Mouse (Mus musculus): ENCODE data around the gene Fus. TPM values are rescaled to one million over a fixed set of nuclear protein-coding genes. Genes with fewer than 3 reads are reported as not detected.
A peak's percentile ranks its signal among the peaks of the same experiment; 100 is the strongest.

Gene Fus
- total and polyA plus RNA-seq, 2 experiments = 28.6 to 102 TPM

DNA sequence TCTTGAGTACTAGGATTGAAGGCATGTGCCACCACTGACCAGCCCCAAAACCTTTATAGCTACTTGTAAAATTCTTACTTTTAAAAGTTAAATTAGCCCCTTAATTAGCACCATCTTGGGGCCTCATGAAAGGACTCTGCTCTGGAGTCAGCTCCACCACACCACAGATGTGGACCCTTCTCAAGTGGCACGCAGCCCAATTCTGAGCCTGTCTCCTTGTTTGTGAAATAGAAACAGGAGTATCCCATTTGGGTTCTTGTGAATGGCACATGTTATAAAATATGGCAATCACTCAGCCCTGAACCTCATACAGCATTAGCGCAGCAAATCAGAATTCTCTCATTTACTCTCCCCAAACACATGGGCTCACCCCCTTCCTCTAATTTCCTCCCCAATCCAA lies 11.6 kb downstream of the Fus start:
- Histone ChIP-seq H3K27ac (replicated peaks; ENCODE audit: insufficient read depth, low read depth, low read length) (no peak overlapping the region), H3K4me1 (ENCODE audit: control insufficient read depth, insufficient read depth, low read length) (no peaks in the 10 kb centered on the region; the same call in 1 of the 2 replicates), H3K9ac (ENCODE audit: low read depth, low read length) (no peak overlapping the region), H3K4me3 (ENCODE audit: insufficient read depth, low read depth, low read length) (no peak overlapping the region), H3K79me2 (ENCODE audit: control insufficient read depth, insufficient read depth, low read length) (0 out of 2 replicates have a peak, but pooled peaks cover 2% of the 10 kb centered on the region), H3K27me3 (ENCODE audit: control insufficient read depth, insufficient read depth, low read length) (no peaks in the 10 kb centered on the region), H3K36me3 (ENCODE audit: control insufficient read depth, insufficient read depth, low read length) (peaks cover 90% of the 10 kb centered on the region)
- WGBS = 95% methylated on average over 2 of the region's 2 CpGs
- TF ChIP-seq POLR2A (IDR thresholded peaks at IDR 0.05; ENCODE audit: extremely low read depth, insufficient read depth, low read length) (no peak), CTCF (IDR thresholded peaks at IDR 0.05; ENCODE audit: low read depth, low read length) (no peak)
- no peak for DNase-seq (ENCODE audit: extremely low read depth, low read depth, low spot score)

- no peak overlapping the region for H3K27ac ChIP-seq (replicated peaks; ENCODE audit: insufficient read depth, low read depth, low read length)
- TF ChIP-seq CTCF (IDR thresholded peaks at IDR 0.05; ENCODE audit: low read depth, low read length) = no peak
- no peak overlapping the region for H3K4me3 ChIP-seq (ENCODE audit: insufficient read depth, low read depth, low read length)
- no peak for DNase-seq (ENCODE audit: extremely low read depth, low read depth, low spot score)
- peaks cover 90% of the 10 kb centered on the region for H3K36me3 ChIP-seq (ENCODE audit: control insufficient read depth, insufficient read depth, low read length)
- no peaks in the 10 kb centered on the region for H3K4me1 ChIP-seq (ENCODE audit: control insufficient read depth, insufficient read depth, low read length)
- H3K79me2 ChIP-seq (ENCODE audit: control insufficient read depth, insufficient read depth, low read length) = no peaks in the 10 kb centered on the region
- no peaks in the 10 kb centered on the region for H3K27me3 ChIP-seq (ENCODE audit: control insufficient read depth, insufficient read depth, low read length)
- no peak overlapping the region for H3K9ac ChIP-seq (ENCODE audit: low read depth, low read length)
- WGBS = 89% methylated on average over 3 of the region's 3 CpGs
Measured at GRCm38 (mm10) chr7:127980606-127981005, 13.3 kb downstream of the Fus start.

GRCm38 (mm10) chr7:127988904-127989303 lies 21.6 kb downstream of the Fus start:
- 82% methylated on average over 1 of the region's 1 CpGs for WGBS
- TF ChIP-seq CTCF (IDR thresholded peaks at IDR 0.05; ENCODE audit: low read depth, low read length) (no peak), POLR2A (IDR thresholded peaks at IDR 0.05; ENCODE audit: extremely low read depth, insufficient read depth, low read length) (no peak)
- H3K9ac ChIP-seq (ENCODE audit: low read depth, low read length) = no peak overlapping the region

GRCm38 (mm10) chr7:127991643-127992487 lies 24.6 kb downstream of the Fus start:
- no peak overlapping the region for H3K27ac ChIP-seq (replicated peaks; ENCODE audit: insufficient read depth, low read depth, low read length)

More at GRCm38 (mm10) chr7:127988904-127989303, 21.6 kb downstream of the Fus start:
- Histone ChIP-seq H3K36me3 (ENCODE audit: control insufficient read depth, insufficient read depth, low read length) (peaks cover 36% of the 10 kb centered on the region), H3K4me1 (ENCODE audit: control insufficient read depth, insufficient read depth, low read length) (peaks cover 8% of the 10 kb centered on the region), H3K27ac (replicated peaks; ENCODE audit: insufficient read depth, low read depth, low read length) (no peak overlapping the region), H3K79me2 (ENCODE audit: control insufficient read depth, insufficient read depth, low read length) (no peaks in the 10 kb centered on the region), H3K4me3 (ENCODE audit: insufficient read depth, low read depth, low read length) (no peak overlapping the region), H3K27me3 (ENCODE audit: control insufficient read depth, insufficient read depth, low read length) (no peaks in the 10 kb centered on the region)
- no peak for DNase-seq (ENCODE audit: extremely low read depth, low read depth, low spot score)

DNA sequence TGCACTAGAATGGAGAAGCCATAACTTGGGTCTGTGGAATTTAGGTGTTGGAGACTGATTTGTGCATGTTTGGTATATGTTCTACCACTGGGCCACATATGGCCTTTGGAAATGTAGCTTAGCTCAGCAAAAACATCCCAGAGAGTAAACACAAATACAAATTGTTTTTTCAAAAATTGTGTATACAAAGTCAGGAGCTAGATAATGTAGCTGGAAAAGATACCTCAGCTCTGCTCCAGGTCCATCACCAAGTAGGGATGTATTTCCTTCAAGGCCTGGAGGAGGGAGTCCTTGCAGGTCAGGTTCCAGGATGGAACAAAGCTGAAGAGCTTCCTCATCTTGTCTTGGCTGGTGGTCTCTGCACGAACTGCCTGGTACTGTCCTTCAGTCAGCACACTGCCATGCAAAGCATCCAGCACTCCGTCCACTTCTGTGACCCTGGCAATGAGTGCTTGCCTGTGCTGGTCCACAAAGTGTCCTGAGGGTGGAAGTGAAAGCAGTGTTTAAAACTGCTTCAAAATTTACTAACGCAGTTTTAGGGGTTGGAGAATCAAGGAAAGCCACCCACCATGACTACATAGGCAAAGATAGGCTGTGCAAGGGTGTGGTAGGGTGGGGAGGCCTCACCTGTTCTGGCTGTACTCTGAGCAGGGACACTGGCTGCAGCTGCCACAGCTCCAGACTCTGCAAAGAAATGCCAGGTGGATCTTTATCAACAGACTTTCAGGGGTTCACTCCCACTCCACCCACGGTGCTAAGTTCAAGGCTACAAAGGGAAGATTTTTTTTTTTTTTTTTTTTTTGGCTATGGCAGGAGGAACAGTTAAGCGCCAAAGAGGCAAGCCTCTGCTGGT lies 25.5 kb downstream of the Fus start:
- Histone ChIP-seq H3K36me3 (ENCODE audit: control insufficient read depth, insufficient read depth, low read length) (peaks cover 2% of the 10 kb centered on the region), H3K9ac (ENCODE audit: low read depth, low read length) (0 out of 2 replicates have a peak overlapping the region, but pooled peaks have one; percentile 9), H3K4me1 (ENCODE audit: control insufficient read depth, insufficient read depth, low read length) (peaks cover 8% of the 10 kb centered on the region), H3K79me2 (ENCODE audit: control insufficient read depth, insufficient read depth, low read length) (no peaks in the 10 kb centered on the region), H3K4me3 (ENCODE audit: insufficient read depth, low read depth, low read length) (peak overlapping the region; percentile 53; the same call in 1 of the 2 replicates), H3K27ac (replicated peaks; ENCODE audit: insufficient read depth, low read depth, low read length) (no peak overlapping the region), H3K27me3 (ENCODE audit: control insufficient read depth, insufficient read depth, low read length) (no peaks in the 10 kb centered on the region)
- 31% methylated on average over 5 of the region's 5 CpGs for WGBS
- TF ChIP-seq CTCF (IDR thresholded peaks at IDR 0.05; ENCODE audit: low read depth, low read length) (no peak), POLR2A (IDR thresholded peaks at IDR 0.05; ENCODE audit: extremely low read depth, insufficient read depth, low read length) (no peak)
- DNase-seq (ENCODE audit: extremely low read depth, low read depth, low spot score) = peak; percentile 61

More at GRCm38 (mm10) chr7:127991643-127992487, 24.6 kb downstream of the Fus start:
- H3K4me1 ChIP-seq (ENCODE audit: control insufficient read depth, insufficient read depth, low read length) = peaks cover 8% of the 10 kb centered on the region
- 47% methylated on average over 6 of the region's 6 CpGs for WGBS
- no peaks in the 10 kb centered on the region for H3K27me3 ChIP-seq (ENCODE audit: control insufficient read depth, insufficient read depth, low read length)
- H3K36me3 ChIP-seq (ENCODE audit: control insufficient read depth, insufficient read depth, low read length) = peaks cover 8% of the 10 kb centered on the region
- H3K4me3 ChIP-seq (ENCODE audit: insufficient read depth, low read depth, low read length) = no peak overlapping the region
- TF ChIP-seq POLR2A (IDR thresholded peaks at IDR 0.05; ENCODE audit: extremely low read depth, insufficient read depth, low read length) = no peak
- peak; percentile 65; the same call in 1 of the 2 replicates for TF ChIP-seq CTCF (IDR thresholded peaks at IDR 0.05; ENCODE audit: low read depth, low read length)
- H3K9ac ChIP-seq (ENCODE audit: low read depth, low read length) = no peak overlapping the region
- no peaks in the 10 kb centered on the region for H3K79me2 ChIP-seq (ENCODE audit: control insufficient read depth, insufficient read depth, low read length)
- DNase-seq (ENCODE audit: extremely low read depth, low read depth, low spot score) = peak; percentile 51

Data from liver, adult 2 months (tissue).